Mouse (Mus musculus): Measurements from ENCODE around the gene Ralgps2. TPM values are rescaled to one million over a fixed set of nuclear protein-coding genes. Genes with fewer than 3 reads are reported as not detected.

The Ralgps2 gene
- polyA plus RNA-seq (2014; fragmentation: Nextera tagmentation; extraction: Ambion mirVana): 91.6 and 99.5 TPM in 2 replicates

GRCm38 (mm10) chr1:156939251-156940141, at the start of gene Ralgps2:
Ralgps2 (minus strand) TSS chr1:156939626.
- peak within 1 kb of the TSS; percentile 69 for H3K4me3 ChIP-seq (ENCODE audit: low read depth, low read length)
- no peaks in the 10 kb centered on the region for H3K9me3 ChIP-seq (ENCODE audit: control insufficient read depth, low read length)
- H3K9ac ChIP-seq (replicated peaks; ENCODE audit: low read depth, low read length): peak within 1 kb of the TSS; percentile 94
- H3K4me1 ChIP-seq (ENCODE audit: control insufficient read depth, insufficient read depth, low read length): peaks cover 11% of the 10 kb centered on the region; the same call in 1 of the 2 replicates
- peak; percentile 87 for ATAC-seq (ENCODE audit: low read depth)
- peak within 1 kb of the TSS; percentile 62 for H3K4me2 ChIP-seq (ENCODE audit: low read depth, low read length)
- under 1% methylated on average over 77 of the region's 124 CpGs for WGBS
- H3K27ac ChIP-seq (ENCODE audit: low read depth, low read length): peak within 1 kb of the TSS; percentile 98
- no peaks in the 10 kb centered on the region for H3K27me3 ChIP-seq (ENCODE audit: control insufficient read depth, insufficient read depth, low read length)
- no peaks in the 10 kb centered on the region for H3K36me3 ChIP-seq (ENCODE audit: control insufficient read depth, insufficient read depth, low read length)

- 84% methylated on average over 3 of the region's 3 CpGs for WGBS
- no peak for ATAC-seq (ENCODE audit: low read depth)
Measured at GRCm38 (mm10) chr1:156987576-156987975, 48.1 kb upstream of the Ralgps2 start.

GRCm38 (mm10) chr1:156986641-156987345, 47.4 kb upstream of the Ralgps2 start:
- H3K4me1 ChIP-seq (ENCODE audit: control insufficient read depth, insufficient read depth, low read length): peaks cover 10% of the 10 kb centered on the region; the same call in 1 of the 2 replicates
- no peak overlapping the region for H3K4me2 ChIP-seq (ENCODE audit: low read depth, low read length)
- no peak overlapping the region for H3K4me3 ChIP-seq (ENCODE audit: low read depth, low read length)
- no peak overlapping the region for H3K9ac ChIP-seq (replicated peaks; ENCODE audit: low read depth, low read length)
- no peaks in the 10 kb centered on the region for H3K9me3 ChIP-seq (ENCODE audit: control insufficient read depth, low read length)
- H3K27me3 ChIP-seq (ENCODE audit: control insufficient read depth, insufficient read depth, low read length): no peaks in the 10 kb centered on the region
- ATAC-seq (ENCODE audit: low read depth): no peak
- 76% methylated on average over 6 of the region's 6 CpGs for WGBS
- H3K36me3 ChIP-seq (ENCODE audit: control insufficient read depth, insufficient read depth, low read length): no peaks in the 10 kb centered on the region
- H3K27ac ChIP-seq (ENCODE audit: low read depth, low read length): no peak overlapping the region

More at GRCm38 (mm10) chr1:156987576-156987975, 48.1 kb upstream of the Ralgps2 start:
- H3K9ac ChIP-seq (replicated peaks; ENCODE audit: low read depth, low read length): no peak overlapping the region
- no peak overlapping the region for H3K27ac ChIP-seq (ENCODE audit: low read depth, low read length)
- no peaks in the 10 kb centered on the region for H3K9me3 ChIP-seq (ENCODE audit: control insufficient read depth, low read length)
- H3K36me3 ChIP-seq (ENCODE audit: control insufficient read depth, insufficient read depth, low read length): no peaks in the 10 kb centered on the region
- H3K4me3 ChIP-seq (ENCODE audit: low read depth, low read length): no peak overlapping the region
- H3K27me3 ChIP-seq (ENCODE audit: control insufficient read depth, insufficient read depth, low read length): no peaks in the 10 kb centered on the region
- H3K4me2 ChIP-seq (ENCODE audit: low read depth, low read length): no peak overlapping the region
- H3K4me1 ChIP-seq (ENCODE audit: control insufficient read depth, insufficient read depth, low read length): peaks cover 10% of the 10 kb centered on the region; the same call in 1 of the 2 replicates

GRCm38 (mm10) chr1:156985657-156986640, 46.5 kb upstream of the Ralgps2 start:
- WGBS: 63% methylated on average over 6 of the region's 6 CpGs
- ATAC-seq (ENCODE audit: low read depth): no peak

GRCm38 (mm10) chr1:156983009-156983870, 43.8 kb upstream of the Ralgps2 start:
- Histone ChIP-seq H3K27me3 (ENCODE audit: control insufficient read depth, insufficient read depth, low read length) (no peaks in the 10 kb centered on the region), H3K36me3 (ENCODE audit: control insufficient read depth, insufficient read depth, low read length) (no peaks in the 10 kb centered on the region), H3K9me3 (ENCODE audit: control insufficient read depth, low read length) (no peaks in the 10 kb centered on the region), H3K27ac (ENCODE audit: low read depth, low read length) (no peak overlapping the region), H3K9ac (replicated peaks; ENCODE audit: low read depth, low read length) (no peak overlapping the region), H3K4me2 (ENCODE audit: low read depth, low read length) (no peak overlapping the region), H3K4me1 (ENCODE audit: control insufficient read depth, insufficient read depth, low read length) (0 out of 2 replicates have a peak, but pooled peaks cover 2% of the 10 kb centered on the region), H3K4me3 (ENCODE audit: low read depth, low read length) (no peak overlapping the region)
- 69% methylated on average over 14 of the region's 14 CpGs for WGBS
- ATAC-seq (ENCODE audit: low read depth): no peak

More at GRCm38 (mm10) chr1:156985657-156986640, 46.5 kb upstream of the Ralgps2 start:
- Histone ChIP-seq H3K4me2 (ENCODE audit: low read depth, low read length) (no peak overlapping the region), H3K9me3 (ENCODE audit: control insufficient read depth, low read length) (no peaks in the 10 kb centered on the region), H3K27me3 (ENCODE audit: control insufficient read depth, insufficient read depth, low read length) (no peaks in the 10 kb centered on the region), H3K4me1 (ENCODE audit: control insufficient read depth, insufficient read depth, low read length) (peaks cover 10% of the 10 kb centered on the region; the same call in 1 of the 2 replicates), H3K9ac (replicated peaks; ENCODE audit: low read depth, low read length) (no peak overlapping the region), H3K4me3 (ENCODE audit: low read depth, low read length) (no peak overlapping the region), H3K27ac (ENCODE audit: low read depth, low read length) (no peak overlapping the region), H3K36me3 (ENCODE audit: control insufficient read depth, insufficient read depth, low read length) (no peaks in the 10 kb centered on the region)

- Histone ChIP-seq H3K4me1 (ENCODE audit: control insufficient read depth, insufficient read depth, low read length) (0 out of 2 replicates have a peak, but pooled peaks cover 2% of the 10 kb centered on the region), H3K27ac (ENCODE audit: low read depth, low read length) (no peak overlapping the region), H3K9me3 (ENCODE audit: control insufficient read depth, low read length) (no peaks in the 10 kb centered on the region), H3K4me3 (ENCODE audit: low read depth, low read length) (no peak overlapping the region), H3K27me3 (ENCODE audit: control insufficient read depth, insufficient read depth, low read length) (no peaks in the 10 kb centered on the region), H3K4me2 (ENCODE audit: low read depth, low read length) (no peak overlapping the region), H3K36me3 (ENCODE audit: control insufficient read depth, insufficient read depth, low read length) (no peaks in the 10 kb centered on the region), H3K9ac (replicated peaks; ENCODE audit: low read depth, low read length) (no peak overlapping the region)
- ATAC-seq (ENCODE audit: low read depth): no peak
- WGBS: 76% methylated on average over 9 of the region's 9 CpGs
Measured at GRCm38 (mm10) chr1:156981975-156982374, 42.5 kb upstream of the Ralgps2 start.

GRCm38 (mm10) chr1:156979722-156980121, 40.3 kb upstream of the Ralgps2 start:
- Histone ChIP-seq H3K4me1 (ENCODE audit: control insufficient read depth, insufficient read depth, low read length) (no peaks in the 10 kb centered on the region), H3K4me2 (ENCODE audit: low read depth, low read length) (no peak overlapping the region), H3K9ac (replicated peaks; ENCODE audit: low read depth, low read length) (no peak overlapping the region), H3K4me3 (ENCODE audit: low read depth, low read length) (no peak overlapping the region), H3K27ac (ENCODE audit: low read depth, low read length) (no peak overlapping the region), H3K36me3 (ENCODE audit: control insufficient read depth, insufficient read depth, low read length) (no peaks in the 10 kb centered on the region), H3K9me3 (ENCODE audit: control insufficient read depth, low read length) (no peaks in the 10 kb centered on the region), H3K27me3 (ENCODE audit: control insufficient read depth, insufficient read depth, low read length) (no peaks in the 10 kb centered on the region)
- 77% methylated on average over 4 of the region's 4 CpGs for WGBS
- no peak for ATAC-seq (ENCODE audit: low read depth)

Data from neural tube, embryonic 14.5 days (tissue).